Mouse (Mus musculus) stomach, postnatal 0 days (tissue): Measurements from ENCODE around the gene Rhbdl1. TPM values are rescaled to one million over a fixed set of nuclear protein-coding genes. Genes with fewer than 3 reads are reported as not detected.

ENCODE experiments used
- ATAC-seq: fragments of 200-750 bp; cut with Nextera tagmentation; 2 replicates; pipeline ENCODE4 v1.8.0; 2017; ENCODE audit not compliant: low FRiP score, low TSS enrichment
- DNase-seq: peaks from one replicate; pipeline ENCODE4 v3.0.0-alpha.2; 2016; ENCODE audit warnings: low spot score
- H3K27ac ChIP-seq: fragments of 300-500 bp; sonication (generic); replicated peaks from 2 replicates; pipeline ENCODE4 v1.5.1; 2014; ENCODE audit warnings: mild to moderate bottlenecking, control low read depth
- H3K27me3 ChIP-seq: fragments of 300-500 bp; sonication (generic); 2 replicates; pipeline ENCODE4 v1.6.1; 2014; ENCODE audit warnings: low read length; ENCODE audit not compliant: control insufficient read depth, insufficient read depth
- H3K36me3 ChIP-seq: fragments of 300-500 bp; sonication (generic); 2 replicates; pipeline ENCODE4 v1.6.1; 2014; ENCODE audit warnings: low read length, mixed read lengths; ENCODE audit not compliant: control insufficient read depth, insufficient read depth
- H3K4me1 ChIP-seq: fragments of 300-500 bp; sonication (generic); replicated peaks from 2 replicates; pipeline ENCODE4 v1.6.1; 2014; ENCODE audit warnings: antibody characterized with exemption; ENCODE audit not compliant: control insufficient read depth, insufficient read depth
- H3K4me2 ChIP-seq: fragments of 300-500 bp; sonication (generic); replicated peaks from 2 replicates; pipeline ENCODE4 v1.6.1; 2014; ENCODE audit warnings: low read depth, mild to moderate bottlenecking, control low read depth, moderate library complexity
- H3K4me3 ChIP-seq: fragments of 300-500 bp; sonication (generic); 2 replicates; pipeline ENCODE4 v1.5.1; 2014; ENCODE audit warnings: low read depth, low read length, control low read depth
- H3K9ac ChIP-seq: fragments of 300-500 bp; sonication (generic); 2 replicates; pipeline ENCODE4 v1.6.1; 2014; ENCODE audit warnings: mild to moderate bottlenecking, low read length, control low read depth, mixed read lengths
- H3K9me3 ChIP-seq: fragments of 300-500 bp; sonication (generic); 2 replicates; pipeline ENCODE4 v1.6.1; 2016; ENCODE audit warnings: low read length; ENCODE audit not compliant: control insufficient read depth
- CTCF ChIP-seq: IDR thresholded peaks from 2 replicates; pipeline ENCODE4 v1.5.1; 2016; ENCODE audit warnings: antibody characterized with exemption, low read depth, mild to moderate bottlenecking, moderate library complexity
- EP300 ChIP-seq: optimal IDR thresholded peaks from 2 replicates; pipeline ENCODE3; 2016; ENCODE audit warnings: antibody characterized with exemption
- WGBS: fragments of 180-500 bp; shearing (Covaris S2); extraction: QIAGEN DNeasy Blood & Tissue Kit; methylation state at CpG from one replicate; pipeline ENCODE4 v1.1.7; 2014; 5-methylcytosine and 5-hydroxymethylcytosine counted together
- polyA plus RNA-seq: library from polyadenylated mRNA; unstranded; fragments of >200 nt; fragmentation: Nextera tagmentation; extraction: Ambion mirVana; gene quantifications from 2 replicates; pipeline ENCODE4 v1.2.1, GENCODE M21; 2015

Gene Rhbdl1
- polyA plus RNA-seq, 1 experiment from 2014 or later = 4.3 TPM

- H3K36me3 ChIP-seq = no peaks in the 10 kb centered on the region
- H3K9me3 ChIP-seq = no peaks in the 10 kb centered on the region
- H3K9ac ChIP-seq = peak overlapping the region; percentile 66
- peak overlapping the region; percentile 75 for H3K4me3 ChIP-seq
- H3K27ac ChIP-seq = peak overlapping the region; percentile 8; the same call in 1 of the 2 replicates
- DNase-seq (no peak), ATAC-seq (no peak)
- whole genome bisulfite sequencing = 3% methylated on average over 37 of the region's 37 CpGs
- no peaks in the 10 kb centered on the region for H3K27me3 ChIP-seq
- H3K4me2 ChIP-seq = peak overlapping the region; percentile 86
- no peak for TF ChIP-seq CTCF
- no peak for TF ChIP-seq EP300
- peaks cover 3% of the 10 kb centered on the region; the same call in 1 of the 2 replicates for H3K4me1 ChIP-seq
These were observed 40.8 kb downstream of the Rhbdl1 start for GRCm38 (mm10) chr17:25796211-25796771.

GRCm38 (mm10) chr17:25795609-25796092, 41.4 kb downstream of the Rhbdl1 start, which contains the start of gene AC134908.4:
Gene AC134908.4, minus strand, starts transcription at chr17:25795659.
- WGBS = 45% methylated on average over 6 of the region's 6 CpGs
- no peak for DNase-seq
- Histone ChIP-seq H3K4me1 (peaks cover 3% of the 10 kb centered on the region; the same call in 1 of the 2 replicates), H3K9me3 (no peaks in the 10 kb centered on the region), H3K4me2 (peak within 1 kb of the TSS; percentile 86), H3K27me3 (no peaks in the 10 kb centered on the region), H3K36me3 (0 out of 2 replicates have a peak, but pooled peaks cover under 1% of the 10 kb centered on the region), H3K9ac (peak within 1 kb of the TSS; percentile 66), H3K27ac (peak within 1 kb of the TSS; percentile 8; the same call in 1 of the 2 replicates), H3K4me3 (peak within 1 kb of the TSS; percentile 75)
- no peak for TF ChIP-seq CTCF
- TF ChIP-seq EP300 = no peak
- ATAC-seq = no peak

GRCm38 (mm10) chr17:25794998-25795397, 42.1 kb downstream of the Rhbdl1 start:
- H3K27me3 ChIP-seq = no peaks in the 10 kb centered on the region
- ATAC-seq (no peak), DNase-seq (no peak)
- H3K9me3 ChIP-seq = no peaks in the 10 kb centered on the region
- TF ChIP-seq EP300 (no peak), CTCF (no peak)
- H3K36me3 ChIP-seq = peaks cover 3% of the 10 kb centered on the region; the same call in 1 of the 2 replicates
- H3K9ac ChIP-seq = no peak overlapping the region
- H3K4me2 ChIP-seq = no peak overlapping the region
- 0 out of 2 replicates have a peak overlapping the region, but pooled peaks have one; percentile 4 for H3K27ac ChIP-seq
- 87% methylated on average over 17 of the region's 17 CpGs for WGBS
- H3K4me1 ChIP-seq = peaks cover 3% of the 10 kb centered on the region; the same call in 1 of the 2 replicates
- no peak overlapping the region for H3K4me3 ChIP-seq

GRCm38 (mm10) chr17:25794197-25794596, 42.9 kb downstream of the Rhbdl1 start:
- peaks cover 3% of the 10 kb centered on the region; the same call in 1 of the 2 replicates for H3K4me1 ChIP-seq
- 69% methylated on average over 13 of the region's 13 CpGs for WGBS
- H3K27ac ChIP-seq = no peak overlapping the region

GRCm38 (mm10) chr17:25792615-25793014, 44.5 kb downstream of the Rhbdl1 start, which contains the start of gene Fam173a:
Gene Fam173a, minus strand, starts transcription at chr17:25792901.
- H3K9me3 ChIP-seq = no peaks in the 10 kb centered on the region

More at GRCm38 (mm10) chr17:25794197-25794596, 42.9 kb downstream of the Rhbdl1 start:
- peaks cover 9% of the 10 kb centered on the region; the same call in 1 of the 2 replicates for H3K36me3 ChIP-seq
- DNase-seq (no peak), ATAC-seq (no peak)
- H3K27me3 ChIP-seq = no peaks in the 10 kb centered on the region
- H3K4me3 ChIP-seq = no peak overlapping the region
- no peak overlapping the region for H3K4me2 ChIP-seq
- H3K9me3 ChIP-seq = no peaks in the 10 kb centered on the region
- H3K9ac ChIP-seq = no peak overlapping the region
- no peak for TF ChIP-seq CTCF
- no peak for TF ChIP-seq EP300

More at GRCm38 (mm10) chr17:25792615-25793014, 44.5 kb downstream of the Rhbdl1 start, which contains the start of gene Fam173a:
- Histone ChIP-seq H3K9ac (peak within 1 kb of the TSS; percentile 76), H3K4me1 (peaks cover 3% of the 10 kb centered on the region; the same call in 1 of the 2 replicates), H3K36me3 (peaks cover 9% of the 10 kb centered on the region; the same call in 1 of the 2 replicates), H3K27ac (peak within 1 kb of the TSS; percentile 93), H3K27me3 (no peaks in the 10 kb centered on the region), H3K4me2 (peak within 1 kb of the TSS; percentile 87), H3K4me3 (peak within 1 kb of the TSS; percentile 79)
- peak; percentile 68 for DNase-seq
- TF ChIP-seq CTCF (no peak), EP300 (no peak)
- peak; percentile 50; the same call in 1 of the 2 replicates for ATAC-seq
- WGBS = under 1% methylated on average over 14 of the region's 14 CpGs
